Mouse (Mus musculus): ENCODE data around the gene Cpn2. TPM values are rescaled to one million over a fixed set of nuclear protein-coding genes. Genes with fewer than 3 reads are reported as not detected.

Gene Cpn2
- not detected for polyA plus RNA-seq (2012; fragmentation: generic; extraction: Trizol)

DNA sequence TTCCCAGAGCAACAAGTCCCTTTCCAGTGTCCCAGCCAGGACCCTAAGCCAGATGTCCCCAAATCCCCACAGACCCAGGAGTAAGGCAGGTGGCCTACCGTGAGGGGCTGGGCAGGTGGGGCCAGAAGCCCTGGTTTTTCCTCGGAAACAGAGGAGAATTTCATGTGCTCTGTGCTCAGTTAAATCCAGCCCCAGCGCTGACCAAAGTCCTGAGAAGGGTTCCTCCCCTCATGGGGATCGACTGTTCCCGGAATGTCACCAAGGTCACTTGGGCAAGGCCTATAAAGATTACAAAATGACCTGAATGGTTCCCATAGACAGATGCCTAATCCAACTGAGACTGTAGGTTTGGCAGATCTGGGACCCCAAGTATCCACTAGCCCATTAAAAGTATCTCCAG is at the start of gene Cpn2:
Gene Cpn2, minus strand, starts transcription at position 141 of the 400 bp plus-strand sequence.

DNA sequence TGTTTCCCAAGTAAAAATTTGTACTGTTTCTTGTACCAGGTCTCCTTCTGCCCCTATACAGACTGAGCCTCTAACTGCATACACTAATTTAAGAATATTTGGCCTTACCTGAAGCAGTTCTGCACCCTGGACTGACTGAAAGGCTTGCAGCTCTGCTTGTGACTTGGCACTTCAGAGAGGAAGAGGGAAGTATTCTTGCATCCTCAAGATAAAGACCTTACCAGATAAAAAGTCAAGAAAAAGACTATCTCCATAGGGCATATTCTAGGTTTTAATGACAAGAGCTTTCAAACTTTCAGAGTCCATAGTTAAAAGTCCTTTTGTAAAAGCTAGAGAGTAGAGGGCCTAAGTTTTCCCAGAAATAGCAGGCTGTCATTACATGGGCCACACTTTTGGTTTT is 43.3 kb upstream of the Cpn2 start, which contains the start of gene Gp5:
Gene Gp5, minus strand, starts transcription at position 133 of the 400 bp plus-strand sequence.

DNA sequence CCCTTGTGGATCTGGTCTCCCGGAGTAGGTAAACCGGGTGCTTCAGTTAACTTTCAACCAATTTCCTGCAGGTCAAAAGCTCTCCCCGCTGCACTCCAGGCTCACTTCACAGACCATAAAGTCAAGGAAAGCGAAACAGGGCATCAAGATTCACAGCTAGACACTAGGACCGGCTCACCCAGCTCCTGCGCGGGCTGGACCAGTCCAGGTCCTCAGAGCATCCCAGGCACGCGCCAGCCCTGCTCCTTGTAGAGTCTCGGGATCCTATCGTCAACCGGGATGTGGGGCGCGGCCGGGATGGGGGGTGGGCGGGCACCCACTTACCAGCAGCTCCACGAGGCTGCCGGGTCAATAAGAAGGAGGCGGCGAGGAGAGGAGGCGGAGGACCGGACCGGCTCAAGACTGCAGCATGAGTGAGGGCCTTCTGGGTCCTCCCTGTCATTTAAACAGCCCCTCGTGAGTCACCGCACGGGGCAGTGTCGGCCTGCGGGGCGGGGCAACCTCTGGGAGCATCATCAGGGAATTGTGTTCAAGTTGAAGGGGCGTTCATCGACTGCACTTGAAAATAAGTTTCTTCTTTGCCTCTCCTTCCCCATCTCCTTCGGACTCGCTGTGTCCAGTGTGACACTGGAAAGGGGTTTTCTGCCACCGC is 15.7 kb upstream of the Cpn2 start, which contains the start of gene Lrrc15:
Gene Lrrc15, minus strand, starts transcription at position 413 of the 652 bp plus-strand sequence.

Other genes with a start within 250 kb of the Cpn2 start
- 1 to 10 TPM; 5.5 to 6.0 TPM for gene Hes1, start 203.1 kb downstream of the Cpn2 start, polyA plus RNA-seq (2012; fragmentation: generic; extraction: Trizol)
- under 1 TPM in 1 of 2 experiments, not detected in 1; 0.05 TPM for gene Lrrc15, start 15.8 kb upstream of the Cpn2 start, polyA plus RNA-seq (2012; fragmentation: generic; extraction: Trizol)
- under 1 TPM; 0.02 to 0.96 TPM for gene Gp5, start 43.3 kb upstream of the Cpn2 start, polyA plus RNA-seq (2012; fragmentation: generic; extraction: Trizol)
- 10 to 100 TPM in 1 of 2 experiments, 1 to 10 TPM in 1; 1.4 to 20.7 TPM for gene Atp13a3, start 138.5 kb upstream of the Cpn2 start, polyA plus RNA-seq (2012; fragmentation: generic; extraction: Trizol)

Measured in C3H10T1/2 (cell line).